ENCODE assay signal across 8 mouse cellular contexts in the genomic region with DNA sequence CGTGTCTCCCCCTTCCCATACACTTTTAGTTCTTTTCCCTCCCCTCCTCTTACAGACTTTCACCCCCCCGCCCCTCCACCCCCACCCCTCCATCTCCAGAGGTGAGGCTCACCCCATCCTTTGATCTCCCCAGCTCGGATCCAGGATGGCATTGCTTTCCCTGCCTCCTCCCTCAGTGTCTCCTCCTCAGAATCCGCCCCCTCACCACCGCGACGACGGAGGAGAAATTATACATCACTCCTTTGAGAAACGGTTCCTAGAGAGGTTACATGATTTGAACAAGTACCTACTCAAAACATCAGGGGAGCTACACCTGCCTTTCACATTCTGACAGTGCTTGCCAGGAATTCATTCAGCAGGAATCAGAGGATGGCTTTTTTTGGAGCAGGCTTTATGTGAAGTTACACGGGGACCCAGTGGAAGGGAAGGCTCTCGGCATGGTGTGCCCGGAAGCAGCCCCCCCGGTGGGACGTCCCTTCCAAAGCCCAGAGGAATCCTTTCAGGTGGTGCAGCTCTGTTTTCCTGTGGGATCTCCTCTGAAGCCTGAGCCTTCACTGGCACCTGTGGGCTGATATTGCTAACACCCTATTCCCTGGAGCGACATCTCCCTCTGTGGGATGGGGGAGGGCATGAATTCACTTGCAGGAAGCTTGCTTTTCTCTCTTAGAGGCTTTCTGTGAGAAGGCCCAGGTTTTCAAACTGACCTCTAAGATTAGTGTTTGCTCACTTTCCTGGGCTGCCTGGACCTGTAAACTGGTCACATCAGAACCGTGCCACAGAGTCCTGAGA. TPM values are rescaled to one million over a fixed set of nuclear protein-coding genes. Genes with fewer than 3 reads are reported as not detected.
DNase-seq lines count a peak whose midpoint lies in the region; ATAC-seq and TF ChIP-seq lines count a peak whose summit lies in the region.

No protein-coding gene starts in this region.

- H3K4me1 ChIP-seq in kidney, embryonic 15.5 days = peaks cover 47% of the 10 kb centered on the region
- peaks cover 6% of the 10 kb centered on the region; the same call in 1 of the 2 replicates for H3K4me1 ChIP-seq in forebrain, embryonic 11.5 days (replicated peaks; ENCODE audit: control insufficient read depth, insufficient read depth, low read length)
- H3K4me1 ChIP-seq in kidney, postnatal 0 days (replicated peaks; ENCODE audit: insufficient read depth, low read length) = 0 out of 2 replicates have a peak, but pooled peaks cover 10% of the 10 kb centered on the region
- 0 out of 2 replicates have a peak, but pooled peaks cover 3% of the 10 kb centered on the region for H3K4me1 ChIP-seq in midbrain, postnatal 0 days (ENCODE audit: insufficient read depth, low read length)

- H3K4me3 ChIP-seq in kidney, embryonic 15.5 days (replicated peaks) = peak overlapping the region; percentile 16
- H3K4me3 ChIP-seq in forebrain, embryonic 11.5 days (ENCODE audit: low read depth, low read length) = no peak overlapping the region; the same call in 1 of the 2 replicates
- H3K4me3 ChIP-seq in kidney, postnatal 0 days (replicated peaks; ENCODE audit: low read depth, low read length) = 0 out of 2 replicates have a peak overlapping the region, but pooled peaks have one; percentile 14
- H3K4me3 ChIP-seq in midbrain, postnatal 0 days (ENCODE audit: low read depth, low read length) = peak overlapping the region; percentile 18; the same call in 1 of the 2 replicates

- peak; percentile 52 for TF ChIP-seq CTCF in kidney, postnatal 0 days (IDR thresholded peaks at IDR 0.05; ENCODE audit: low read depth)
- TF ChIP-seq CTCF in midbrain, postnatal 0 days (IDR thresholded peaks at IDR 0.05) = no peak; the same call in 1 of the 2 replicates

- H3K27ac ChIP-seq in kidney, embryonic 15.5 days = no peak overlapping the region
- no peak overlapping the region for H3K27ac ChIP-seq in forebrain, embryonic 11.5 days (ENCODE audit: low read depth, low read length)
- no peak overlapping the region for H3K27ac ChIP-seq in kidney, postnatal 0 days
- no peak overlapping the region for H3K27ac ChIP-seq in midbrain, postnatal 0 days (ENCODE audit: low read depth, low read length)

- 0 out of 2 replicates have a peak, but pooled peaks cover 4% of the 10 kb centered on the region for H3K27me3 ChIP-seq in kidney, embryonic 15.5 days
- no peaks in the 10 kb centered on the region for H3K27me3 ChIP-seq in forebrain, embryonic 11.5 days (ENCODE audit: control insufficient read depth, insufficient read depth, low read length)
- no peaks in the 10 kb centered on the region for H3K27me3 ChIP-seq in kidney, postnatal 0 days (ENCODE audit: insufficient read depth, low read length)
- no peaks in the 10 kb centered on the region for H3K27me3 ChIP-seq in midbrain, postnatal 0 days (ENCODE audit: insufficient read depth, low read length)

- no peak for DNase-seq in kidney, adult 18-20 months
- no peak for DNase-seq in forebrain, embryonic 11.5 days (ENCODE audit: low spot score)
- peak; percentile 36 for DNase-seq in kidney, postnatal 0 days (ENCODE audit: low spot score)
- DNase-seq in midbrain, postnatal 0 days (ENCODE audit: low spot score) = no peak
- no peak for DNase-seq in adrenal gland, adult 18-20 months (ENCODE audit: low spot score in 2 of 2)
- no peak for DNase-seq in layer of hippocampus, adult 11-12 months (ENCODE audit: low spot score)
- DNase-seq in embryo, embryonic 9.5 days (ENCODE audit: extremely low spot score) = no peak

- ATAC-seq in kidney, embryonic 15.5 days (replicated peaks; ENCODE audit: low FRiP score) = no peak
- ATAC-seq in forebrain, embryonic 11.5 days (replicated peaks; ENCODE audit: low FRiP score) = no peak
- no peak; the same call in 1 of the 2 replicates for ATAC-seq in kidney, postnatal 0 days (replicated peaks; ENCODE audit: low FRiP score, low read depth)
- ATAC-seq in midbrain, postnatal 0 days (ENCODE audit: low FRiP score) = no peak

- WGBS in kidney, embryonic 15.5 days = 3% methylated on average over 15 of the region's 16 CpGs
- 9% methylated on average over 15 of the region's 16 CpGs for WGBS in forebrain, embryonic 11.5 days
- 5% methylated on average over 16 of the region's 16 CpGs for WGBS in kidney, postnatal 0 days
- 8% methylated on average over 15 of the region's 16 CpGs for WGBS in midbrain, postnatal 0 days

- H3K36me3 ChIP-seq in kidney, embryonic 15.5 days = no peaks in the 10 kb centered on the region
- no peaks in the 10 kb centered on the region for H3K36me3 ChIP-seq in forebrain, embryonic 11.5 days (ENCODE audit: control insufficient read depth, insufficient read depth, low read length)
- no peaks in the 10 kb centered on the region for H3K36me3 ChIP-seq in kidney, postnatal 0 days (ENCODE audit: insufficient read depth, low read length)
- no peaks in the 10 kb centered on the region for H3K36me3 ChIP-seq in midbrain, postnatal 0 days (ENCODE audit: insufficient read depth, low read length)

- H3K4me2 ChIP-seq in kidney, embryonic 15.5 days = peak overlapping the region; percentile 56
- H3K4me2 ChIP-seq in forebrain, embryonic 11.5 days (ENCODE audit: low read depth, low read length, severe bottlenecking) = peak overlapping the region; percentile 32; the same call in 1 of the 2 replicates
- H3K4me2 ChIP-seq in kidney, postnatal 0 days (ENCODE audit: low read length) = peak overlapping the region; percentile 51
- peak overlapping the region; percentile 44 for H3K4me2 ChIP-seq in midbrain, postnatal 0 days (ENCODE audit: low read depth, low read length, poor library complexity, severe bottlenecking)

- 0 out of 2 replicates have a peak, but pooled peaks cover 4% of the 10 kb centered on the region for H3K9me3 ChIP-seq in kidney, embryonic 15.5 days (replicated peaks)
- no peaks in the 10 kb centered on the region; the same call in 1 of the 2 replicates for H3K9me3 ChIP-seq in forebrain, embryonic 11.5 days (ENCODE audit: control insufficient read depth, low read length)
- H3K9me3 ChIP-seq in kidney, postnatal 0 days (replicated peaks; ENCODE audit: low read length) = no peaks in the 10 kb centered on the region
- H3K9me3 ChIP-seq in midbrain, postnatal 0 days (ENCODE audit: low read length) = no peaks in the 10 kb centered on the region

- H3K9ac ChIP-seq in kidney, embryonic 15.5 days = no peak overlapping the region
- no peak overlapping the region for H3K9ac ChIP-seq in forebrain, embryonic 11.5 days (ENCODE audit: low read length)
- 0 out of 2 replicates have a peak overlapping the region, but pooled peaks have one; percentile 18 for H3K9ac ChIP-seq in kidney, postnatal 0 days (ENCODE audit: low read depth, low read length)
- H3K9ac ChIP-seq in midbrain, postnatal 0 days (replicated peaks; ENCODE audit: low read length, poor library complexity, severe bottlenecking) = no peak overlapping the region; the same call in 1 of the 2 replicates

RNA-seq across cellular contexts. Expression of gene Bcl9, which starts 12.2 kb away (rescaled TPM):
- polyA plus RNA-seq in kidney, embryonic 15.5 days (2015; fragmentation: Nextera tagmentation; extraction: Ambion mirVana) = 61.3 and 66.6 TPM in 2 replicates
- polyA plus RNA-seq in forebrain, embryonic 11.5 days (2014; fragmentation: Nextera tagmentation; extraction: Ambion mirVana) = 81.8 and 82.1 TPM in 2 replicates
- polyA plus RNA-seq in kidney, postnatal 0 days (2015; fragmentation: Nextera tagmentation; extraction: Ambion mirVana) = 42.0 and 43.7 TPM in 2 replicates
- 32.2 and 39.6 TPM in 2 replicates for total RNA-seq in midbrain, postnatal 0 days (2014; rRNA removed)
- 58.9 and 61.3 TPM in 2 replicates for polyA plus RNA-seq in midbrain, postnatal 0 days (2015; fragmentation: Nextera tagmentation; extraction: Ambion mirVana)
- total RNA-seq in adrenal gland, adult 18-20 months (2021) = 10 to 100 TPM; 10.7 to 12.8 TPM
